Mouse (Mus musculus) embryo, embryonic 11.5 days (tissue): ENCODE measurements at regions not wholly inside any gene's neighbourhood (a gene's known extent, or its start where the extent isn't known, plus 50 kb on each side); places are given as distances from the start of the nearest gene placed in this dataset.

Experiments
- DNase-seq: peaks from one replicate; pipeline ENCODE4 v3.0.0-alpha.2; 2012; ENCODE audit warnings: low read depth, low spot score

GRCm38 (mm10) chr3:129038877-129039276 lies 160.8 kb upstream of the Pitx2 start:
- DNase-seq = no peak

- DNase-seq = no peak
Measured at GRCm38 (mm10) chr3:129044834-129045233, 154.8 kb upstream of the Pitx2 start.

GRCm38 (mm10) chr3:129049899-129050597 lies 149.6 kb upstream of the Pitx2 start:
- DNase-seq = no peak

DNA sequence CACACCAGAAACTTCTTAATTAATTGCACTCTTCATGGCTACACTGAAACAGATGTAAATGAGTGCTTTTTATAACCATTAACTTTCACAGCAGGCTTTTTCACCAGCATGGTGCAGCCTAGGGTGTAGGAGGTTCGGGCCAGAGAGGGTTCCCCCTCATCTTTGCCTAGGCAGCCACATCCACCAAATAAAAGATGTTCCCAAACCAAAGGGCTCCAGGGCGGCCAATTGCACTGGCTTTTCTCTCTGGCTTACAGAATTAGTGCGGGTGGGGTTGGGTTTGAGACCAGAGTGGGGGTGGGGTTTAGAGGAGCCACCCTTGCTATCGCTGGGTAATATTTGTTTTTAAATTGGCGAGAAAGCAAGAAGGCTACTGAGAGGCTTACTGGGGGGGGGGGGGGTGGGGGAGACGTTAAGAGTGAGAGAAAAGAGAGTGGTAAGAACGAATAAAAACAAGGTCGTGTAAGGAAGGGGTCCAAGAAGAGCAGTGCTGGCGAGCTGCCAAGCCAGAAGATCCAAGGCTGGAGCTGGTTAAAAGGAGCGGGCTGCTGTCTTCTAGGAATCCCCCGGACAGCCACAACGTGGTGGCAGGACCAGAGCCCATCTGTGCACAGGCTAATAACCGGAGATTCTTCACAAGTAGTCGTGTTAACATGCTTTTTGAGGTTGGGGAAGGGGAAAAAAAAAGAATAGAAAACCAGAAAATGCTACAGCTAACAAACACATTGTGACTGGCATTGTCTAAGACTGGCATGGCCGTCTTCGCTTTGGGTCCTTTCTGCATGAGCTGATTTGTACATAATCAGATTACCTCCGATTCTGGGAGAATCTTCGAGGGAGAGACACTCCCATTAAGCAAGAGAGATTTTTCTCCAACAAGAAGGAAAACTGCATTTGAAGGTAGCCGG lies 134.0 kb upstream of the Pitx2 start:
- peak; percentile 17 for DNase-seq

GRCm38 (mm10) chr3:129069676-129070075 lies 130.0 kb upstream of the Pitx2 start:
- DNase-seq = no peak

GRCm38 (mm10) chr3:129070521-129070933 lies 129.2 kb upstream of the Pitx2 start:
- DNase-seq = no peak

DNA sequence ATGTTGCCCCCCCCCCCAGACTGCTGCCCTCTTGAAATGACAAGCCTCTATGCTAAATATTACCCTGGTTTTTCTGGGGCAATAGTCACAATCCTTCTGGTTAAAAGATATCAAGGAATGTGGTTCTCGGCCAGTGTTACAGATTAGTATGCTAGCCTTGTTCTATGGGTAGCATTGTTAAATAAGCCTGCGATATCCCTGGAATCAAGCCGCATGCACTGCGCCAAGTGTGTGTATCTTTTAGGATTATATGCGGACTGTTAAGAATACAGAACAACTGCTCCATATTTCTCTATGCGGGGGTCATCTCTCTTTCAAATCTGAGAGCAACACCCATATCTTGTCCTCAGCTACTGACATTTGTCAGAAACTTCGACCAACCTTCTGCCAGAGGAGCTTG lies 128.7 kb upstream of the Pitx2 start:
- DNase-seq = no peak

DNA sequence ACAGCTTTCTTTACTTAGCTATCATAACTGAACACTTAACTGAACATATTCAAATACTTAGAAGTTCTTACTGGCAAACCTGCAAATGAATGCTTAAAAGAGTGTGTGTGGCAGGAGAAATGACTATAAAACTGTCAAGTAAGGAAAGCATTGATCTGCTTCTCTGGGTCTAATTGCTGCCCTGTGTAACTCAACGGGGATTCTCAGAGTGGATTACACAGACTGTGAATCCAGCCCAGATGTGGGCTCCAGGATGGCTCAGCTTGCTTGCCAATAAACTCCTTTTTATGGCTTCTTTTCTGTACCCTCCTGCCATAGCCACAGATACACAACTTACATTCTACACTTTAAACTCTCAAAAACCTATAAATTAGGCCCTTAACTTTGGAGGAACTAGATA lies 123.3 kb upstream of the Pitx2 start:
- peak; percentile 22 for DNase-seq

DNA sequence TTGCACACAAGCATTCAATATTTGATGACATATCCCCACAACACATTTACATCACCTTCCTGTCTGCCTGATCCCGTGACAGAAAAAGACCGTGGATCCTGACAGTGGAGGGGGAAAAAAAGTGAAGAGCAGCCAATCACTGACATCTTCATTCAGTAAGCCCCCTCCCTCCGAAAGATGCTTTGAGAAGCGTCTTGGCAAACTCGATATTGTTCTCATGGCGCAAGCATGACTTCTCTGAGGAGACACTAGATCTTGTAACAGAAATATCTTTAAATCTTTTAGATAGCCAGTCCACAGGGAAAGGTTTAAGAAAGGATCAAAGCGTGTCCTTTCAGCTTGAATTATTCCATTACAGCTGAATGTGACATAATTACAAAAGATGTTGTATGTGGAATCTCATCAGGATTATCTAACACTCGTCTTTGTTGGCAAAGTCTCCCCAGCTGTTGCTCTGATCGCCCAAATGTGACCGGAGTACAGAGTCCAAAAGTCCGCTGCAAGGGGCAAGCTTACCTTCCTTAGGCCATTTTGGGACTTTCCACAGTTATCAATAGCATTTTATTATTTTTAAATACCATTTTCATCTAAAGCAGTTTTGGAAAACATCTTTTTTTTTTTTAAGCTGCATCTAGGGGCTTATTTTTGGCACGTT lies 95.8 kb upstream of the Pitx2 start:
- no peak for DNase-seq

GRCm38 (mm10) chr3:129104811-129105210 lies 94.9 kb upstream of the Pitx2 start:
- no peak for DNase-seq

DNA sequence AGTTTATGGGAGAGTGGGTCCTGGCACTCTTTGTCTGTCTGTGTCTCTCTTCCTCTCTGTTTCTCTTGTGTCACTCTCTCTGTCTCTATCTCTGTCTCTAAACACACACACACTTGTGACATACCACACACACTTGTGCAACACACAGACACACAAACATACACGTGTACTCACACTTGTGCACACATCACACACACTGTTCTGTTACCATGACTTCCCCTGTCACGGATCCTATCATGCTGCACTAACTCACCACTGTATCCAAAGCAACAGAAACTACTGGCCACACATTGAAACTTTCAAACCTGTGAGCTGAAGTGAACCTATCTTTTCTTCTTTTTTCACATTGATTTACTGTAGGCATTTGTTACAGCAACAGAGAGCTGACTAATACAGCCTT lies 93.5 kb upstream of the Pitx2 start:
- DNase-seq = no peak

GRCm38 (mm10) chr3:129130521-129130920 lies 69.2 kb upstream of the Pitx2 start:
- DNase-seq = no peak

DNA sequence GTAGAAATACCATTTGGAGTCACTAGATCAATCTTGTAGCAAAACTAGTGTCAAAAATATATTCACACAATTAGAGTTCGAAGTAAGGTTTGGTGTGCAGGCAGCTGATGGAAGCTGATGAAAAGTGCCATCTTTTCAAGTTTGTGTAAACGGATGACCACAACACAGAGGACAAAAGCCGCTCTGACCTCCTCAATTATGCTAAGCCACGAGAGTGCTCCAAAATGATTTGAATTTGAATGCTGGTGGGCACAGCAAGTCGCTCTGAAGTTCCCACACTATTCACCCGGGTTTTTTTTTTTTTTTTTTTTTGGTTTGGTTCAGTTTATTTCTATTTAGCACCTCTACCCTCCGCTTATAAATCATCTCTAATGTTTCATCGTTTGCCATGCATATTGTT lies 68.5 kb upstream of the Pitx2 start:
- no peak for DNase-seq

GRCm38 (mm10) chr3:129131877-129132433 lies 67.7 kb upstream of the Pitx2 start:
- DNase-seq = no peak
